Mouse (Mus musculus): ENCODE measurements at regions not wholly inside any gene's neighbourhood (a gene's known extent, or its start where the extent isn't known, plus 50 kb on each side); places are given as distances from the start of the nearest gene placed in this dataset.
A peak's percentile ranks its signal among the peaks of the same experiment; 100 is the strongest.
"Not testable (repeated sequence)": the region's sequence is repeated elsewhere in the genome, so short reads cannot be mapped to it uniquely, and the experiment has no call there.

- DNase-seq, result no peak
- intact Hi-C loops (cut with DNase I), result no loop called here
Observed at GRCm38 (mm10) chr12:54520406-54520805, 136.0 kb downstream of the Sptssa start.

GRCm38 (mm10) chr12:54519370-54519769 lies 137.0 kb downstream of the Sptssa start:
- intact Hi-C loops (cut with DNase I), result no loop called here
- no peak for DNase-seq

DNA sequence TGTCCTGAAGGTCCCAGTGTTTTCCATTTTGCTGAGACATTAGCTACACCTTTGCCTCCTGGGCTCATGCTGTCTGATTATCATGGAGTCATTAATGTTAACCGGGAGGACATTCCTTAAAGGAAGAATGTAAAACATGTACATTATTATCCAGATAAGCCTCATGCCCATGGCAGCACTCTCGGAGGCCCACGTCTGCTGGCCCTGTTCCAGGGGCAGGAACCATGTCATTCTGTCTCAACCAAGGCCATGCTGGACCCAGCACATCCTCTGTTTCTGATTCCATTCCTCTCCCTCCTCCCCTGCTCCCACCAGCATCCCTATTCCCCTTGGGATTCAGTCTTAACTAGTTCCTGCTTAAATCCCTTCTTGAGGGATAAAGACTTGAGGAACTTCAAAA lies 139.1 kb downstream of the Sptssa start:
- no peak for DNase-seq
- intact Hi-C loops (cut with DNase I), result no loop called here

GRCm38 (mm10) chr12:54516463-54516862 lies 139.9 kb downstream of the Sptssa start:
- no peak for DNase-seq
- intact Hi-C loops (cut with DNase I), result no loop called here

GRCm38 (mm10) chr12:54516039-54516438 lies 140.3 kb downstream of the Sptssa start:
- intact Hi-C loops (cut with DNase I); DNase-seq: not testable (repeated sequence)

DNA sequence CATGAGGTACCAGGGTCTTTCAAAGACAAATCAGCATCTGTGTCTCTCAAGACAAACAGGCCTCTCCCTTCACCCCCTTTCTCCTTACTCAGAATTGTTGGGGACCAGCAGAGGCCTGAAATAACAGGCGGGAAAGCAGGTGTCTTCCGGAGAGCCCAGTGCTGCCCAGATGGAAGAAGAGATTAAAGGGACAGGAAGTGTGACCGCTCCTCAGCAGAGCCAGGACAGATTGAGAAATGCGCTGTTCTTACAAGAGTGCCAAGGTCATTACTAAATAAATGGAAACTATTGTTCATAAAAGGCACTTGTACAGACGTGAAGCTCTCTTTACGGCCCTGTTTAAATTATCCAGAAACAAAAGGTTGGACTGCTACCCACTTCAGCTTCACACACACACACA lies 146.5 kb downstream of the Sptssa start:
- intact Hi-C loops (cut with DNase I), result no loop called here
- no peak for DNase-seq

DNA sequence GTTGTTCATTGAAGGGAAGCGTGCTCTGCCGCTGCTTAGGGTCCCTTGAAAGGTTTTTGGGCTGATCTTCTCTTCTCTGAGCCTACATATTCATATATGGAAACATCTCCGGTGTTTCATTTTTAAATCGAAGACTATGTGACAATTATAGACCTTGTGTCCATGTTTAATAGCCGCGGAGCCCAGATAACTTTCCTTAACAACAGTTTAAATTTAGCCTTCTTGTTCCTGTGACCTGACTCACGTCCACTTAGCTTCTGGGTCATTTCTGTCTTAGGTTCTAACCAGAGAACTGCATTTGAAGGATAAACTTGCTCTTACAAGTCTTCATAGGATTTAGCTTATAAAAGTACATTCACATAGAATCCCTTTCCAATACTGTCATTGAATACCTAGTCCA lies 153.6 kb downstream of the Sptssa start:
- no peak for DNase-seq
- intact Hi-C loops (cut with DNase I), result no loop called here

GRCm38 (mm10) chr12:54499963-54500362 lies 156.4 kb downstream of the Sptssa start:
- no peak for DNase-seq
- intact Hi-C loops (cut with DNase I), result no loop called here

DNA sequence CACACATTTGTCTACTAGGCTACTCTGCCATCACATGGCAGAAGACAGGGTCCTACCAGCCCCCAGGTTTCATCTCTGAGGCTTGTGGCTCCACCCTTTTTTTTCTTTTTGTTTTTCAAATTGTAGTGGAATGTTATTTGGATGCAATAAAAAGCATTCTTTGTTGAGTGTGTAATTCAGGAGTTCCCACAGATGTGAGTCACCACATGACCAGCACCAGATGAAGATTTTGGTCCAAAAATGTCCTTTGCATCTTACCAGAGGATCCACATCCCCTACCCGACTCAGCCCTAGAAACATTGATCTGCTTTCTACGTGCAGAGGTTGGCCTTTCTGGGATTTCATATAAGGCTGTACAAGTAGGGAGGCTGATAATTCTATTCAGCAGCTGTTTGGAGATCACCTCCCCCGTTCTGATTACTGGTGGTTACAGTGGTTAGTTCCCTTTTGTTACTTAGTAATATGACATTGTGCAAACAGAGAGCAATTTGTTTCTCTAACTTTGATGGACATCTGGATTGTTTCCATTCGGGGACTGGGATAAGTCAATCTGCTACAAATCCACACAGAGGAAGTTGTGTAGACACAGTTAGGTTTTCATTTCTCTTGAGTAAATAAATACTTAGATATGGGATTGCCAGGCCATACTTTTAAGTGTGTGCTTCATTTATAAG lies 160.5 kb downstream of the Sptssa start:
- intact Hi-C loops (cut with DNase I), result no loop called here
- no peak for DNase-seq

- intact Hi-C loops (cut with DNase I), result loop anchor here (5.0 kb wide), 2 partner anchors 52 to 303 kb away; no protein-coding TSS in a partner anchor
- DNase-seq, result no peak
Observed at GRCm38 (mm10) chr12:54494756-54495375, 161.5 kb downstream of the Sptssa start.

- intact Hi-C loops (cut with DNase I), result loop anchor here (5.0 kb wide), 2 partner anchors 55 to 300 kb away; no protein-coding TSS in a partner anchor
- peak; percentile 49 to 56 for DNase-seq
Observed at GRCm38 (mm10) chr12:54492737-54493136, 163.6 kb downstream of the Sptssa start.

DNA sequence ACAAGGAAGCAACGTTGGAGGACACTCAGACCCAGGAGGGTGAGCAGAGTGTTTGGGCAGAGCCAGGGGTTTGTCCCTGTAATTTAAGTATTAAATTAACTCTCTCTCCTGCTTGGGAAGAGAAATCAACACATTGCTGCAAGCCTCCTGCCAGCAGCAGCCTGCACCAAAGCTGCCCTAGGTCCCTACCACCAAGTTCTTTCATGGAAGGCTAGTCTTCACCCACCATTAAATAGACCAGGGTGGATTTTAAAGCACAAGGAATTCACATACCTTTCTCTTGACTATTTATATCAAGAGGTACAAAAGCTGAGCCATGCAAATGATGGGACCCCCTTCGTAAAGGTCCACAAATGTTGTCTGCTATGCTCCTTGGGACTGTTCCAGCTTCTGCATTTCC lies 165.9 kb downstream of the Sptssa start:
- no peak for DNase-seq
- intact Hi-C loops (cut with DNase I), result loop anchor here (5.0 kb wide), 2 partner anchors 57 to 298 kb away; no protein-coding TSS in a partner anchor

GRCm38 (mm10) chr12:54489675-54490074 lies 166.7 kb downstream of the Sptssa start:
- peak; percentile 48 to 56 for DNase-seq

GRCm38 (mm10) chr12:54487689-54488088 lies 168.7 kb downstream of the Sptssa start:
- intact Hi-C loops (cut with DNase I), result loop anchor here (2.0 kb wide), 1 partner anchor 389 kb away; no protein-coding TSS in a partner anchor
- no peak for DNase-seq

More at GRCm38 (mm10) chr12:54489675-54490074, 166.7 kb downstream of the Sptssa start:
- intact Hi-C loops (cut with DNase I), result loop anchor here (2.0 to 5.0 kb wide), 3 partner anchors 58 to 391 kb away; no protein-coding TSS in a partner anchor

- intact Hi-C loops (cut with DNase I), result no loop called here
- DNase-seq, result no peak
Observed at GRCm38 (mm10) chr12:54482020-54482419, 174.4 kb downstream of the Sptssa start.

DNA sequence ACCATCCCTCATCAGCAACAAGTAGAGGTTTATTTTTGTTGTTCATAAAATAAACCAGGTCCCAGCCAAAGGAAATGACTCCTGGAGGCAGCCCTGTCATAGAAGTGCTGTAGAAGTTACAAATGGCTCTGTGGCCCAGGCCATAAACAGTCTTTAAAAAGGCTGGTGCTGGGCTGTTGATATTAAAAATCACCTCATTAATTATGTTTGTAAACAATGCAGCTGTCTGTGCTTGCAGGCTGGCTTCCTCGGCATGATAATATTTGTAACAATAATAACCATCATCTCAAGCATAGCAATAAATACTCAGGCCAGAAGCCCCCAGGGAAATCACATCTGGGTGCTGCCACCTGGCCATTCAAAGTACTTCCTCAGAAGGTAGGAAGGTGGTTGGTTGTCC lies 176.5 kb downstream of the Sptssa start:
- DNase-seq, result no peak
- intact Hi-C loops (cut with DNase I), result no loop called here

GRCm38 (mm10) chr12:54472881-54473280 lies 183.5 kb downstream of the Sptssa start:
- intact Hi-C loops (cut with DNase I), result no loop called here
- no peak for DNase-seq

DNA sequence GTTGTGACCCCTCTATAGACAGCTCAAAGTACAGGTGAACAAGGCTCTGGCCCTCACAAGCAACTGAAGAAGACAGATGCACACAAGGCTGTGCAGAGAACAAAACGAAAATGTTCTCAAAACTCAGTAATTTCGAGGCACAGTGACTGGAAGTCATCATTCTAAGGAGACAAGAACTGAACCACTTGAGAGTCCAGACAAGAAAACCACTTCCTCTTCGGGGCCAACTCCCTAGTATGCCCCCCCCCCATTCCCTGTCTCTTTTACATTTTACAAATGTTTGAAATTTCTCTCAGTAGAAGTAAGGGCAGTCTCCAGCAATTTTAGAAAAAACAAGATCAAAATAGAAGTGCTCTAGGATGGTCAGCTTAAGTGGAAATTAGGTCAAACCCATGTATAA lies 184.0 kb downstream of the Sptssa start:
- DNase-seq, result no peak
- intact Hi-C loops (cut with DNase I), result no loop called here

- no peak for DNase-seq
- intact Hi-C loops (cut with DNase I), result no loop called here
Observed at GRCm38 (mm10) chr12:54467635-54468034, 188.7 kb downstream of the Sptssa start.

GRCm38 (mm10) chr12:54463806-54464205 lies 192.6 kb downstream of the Sptssa start:
- no peak for DNase-seq
- intact Hi-C loops (cut with DNase I), result no loop called here

- DNase-seq, result no peak
- intact Hi-C loops (cut with DNase I), result no loop called here
Observed at GRCm38 (mm10) chr12:54461411-54461810, 195.0 kb downstream of the Sptssa start.

DNA sequence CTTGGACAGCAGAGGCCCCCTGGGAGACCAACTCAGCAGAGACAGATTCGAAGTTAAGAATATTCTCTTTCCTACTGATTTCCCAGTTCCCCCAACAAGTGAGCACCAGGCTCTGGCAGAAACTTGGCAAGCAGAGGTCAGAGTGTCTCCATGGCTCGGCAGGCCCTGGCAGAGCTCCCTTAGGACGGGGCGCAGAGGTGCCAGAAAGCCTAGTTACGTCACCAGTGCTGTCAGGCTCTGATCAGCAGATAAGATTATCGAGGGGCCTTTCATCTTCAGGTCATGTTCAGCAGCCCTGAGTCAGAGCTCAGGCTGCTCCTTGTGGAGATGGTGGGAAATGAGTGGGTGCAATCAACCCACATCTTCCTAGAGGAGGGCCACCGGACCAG lies 196.2 kb downstream of the Sptssa start:
- intact Hi-C loops (cut with DNase I), result no loop called here
- DNase-seq, result no peak
